In the genomic region with DNA sequence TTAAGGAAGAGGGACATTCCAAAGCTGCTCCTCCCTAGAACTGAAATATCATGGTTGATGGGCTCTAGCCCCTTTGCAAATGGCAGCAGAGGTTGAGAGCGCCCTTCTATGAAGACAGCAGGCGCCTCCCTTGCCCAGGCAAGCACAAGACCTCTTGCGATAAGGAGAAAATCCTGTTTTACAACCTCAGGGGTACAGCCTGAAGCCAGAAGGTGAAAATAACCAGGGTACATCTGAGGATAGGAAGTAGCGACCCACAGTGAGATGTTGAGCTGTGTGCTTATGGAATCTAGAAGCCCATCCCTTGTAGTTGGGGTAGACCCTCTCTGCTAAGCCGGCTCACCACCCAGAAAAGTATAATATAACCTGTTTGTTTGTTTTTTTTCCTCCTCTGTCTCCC, we compare ENCODE assay signal across 9 mouse cellular contexts. TPM values are rescaled to one million over a fixed set of nuclear protein-coding genes. Genes with fewer than 3 reads are reported as not detected.
DNase-seq lines count a peak whose midpoint lies in the region; ATAC-seq and TF ChIP-seq lines count a peak whose summit lies in the region.
"Had no signal": no experiment of that assay in that cellular context is flagged by ENCODE, and none has a peak within 500 bp of the region (broad histone marks: within the 10 kb centered on the region; RNA-seq: fewer than 3 reads in every experiment).

No protein-coding gene starts in this region.

- TF ChIP-seq POLR2A in thymus, adult 2 months (IDR thresholded peaks at IDR 0.05; ENCODE audit: control insufficient read depth, extremely low read depth, insufficient read depth, low read length, poor library complexity), result no peak

- WGBS in heart, embryonic 14.5 days, result 38% methylated on average over 5 of the region's 5 CpGs
- WGBS in hindbrain, embryonic 12.5 days, result 63% methylated on average over 5 of the region's 5 CpGs
- 43% methylated on average over 5 of the region's 5 CpGs for WGBS in midbrain, embryonic 11.5 days
- 93% methylated on average over 5 of the region's 5 CpGs for WGBS in thymus, adult 2 months

- ATAC-seq in heart, embryonic 14.5 days (ENCODE audit: insufficient number of reproducible peaks, insufficient read depth, low FRiP score, low read depth), result no peak
- no peak for ATAC-seq in hindbrain, embryonic 12.5 days (ENCODE audit: low FRiP score)
- no peak; the same call in 1 of the 2 replicates for ATAC-seq in midbrain, embryonic 11.5 days (ENCODE audit: low FRiP score)
- no peak for ATAC-seq in cerebellum, adult (ENCODE audit: insufficient number of reproducible peaks, low FRiP score, low TSS enrichment)

- no peak for DNase-seq in heart, postnatal 14 days
- DNase-seq in R1 (ENCODE audit: low read depth, low spot score), result peak; percentile 38
- DNase-seq in midbrain, embryonic 11.5 days (ENCODE audit: low spot score, missing footprints), result peak; percentile 91
- DNase-seq in layer of hippocampus, postnatal 10 days (ENCODE audit: low spot score in 2 of 2), result no peak
- no peak for DNase-seq in thymus, adult 2 months
- DNase-seq: cerebellum, adult 11 months had no signal

- H3K4me1 ChIP-seq in heart, embryonic 14.5 days (ENCODE audit: control insufficient read depth in 2 of 2, insufficient read depth in 2 of 2, low read length in 2 of 2), result peaks cover 3 to 10% of the 10 kb centered on the region in 2 experiments; a peak in 2 of 4 replicates
- peaks cover 13% of the 10 kb centered on the region for H3K4me1 ChIP-seq in hindbrain, embryonic 12.5 days
- H3K4me1 ChIP-seq in midbrain, embryonic 11.5 days (ENCODE audit: control insufficient read depth, insufficient read depth, low read length), result peaks cover 10% of the 10 kb centered on the region
- peaks cover 21% of the 10 kb centered on the region for H3K4me1 ChIP-seq in thymus, adult 2 months (replicated peaks; ENCODE audit: control insufficient read depth, insufficient read depth, low read length)

- no peaks in the 10 kb centered on the region for H3K9me3 ChIP-seq in heart, embryonic 14.5 days (ENCODE audit: control insufficient read depth, low read length)
- no peaks in the 10 kb centered on the region for H3K9me3 ChIP-seq in hindbrain, embryonic 12.5 days (replicated peaks)
- no peaks in the 10 kb centered on the region for H3K9me3 ChIP-seq in midbrain, embryonic 11.5 days (ENCODE audit: control insufficient read depth, low read length)

- no peak for TF ChIP-seq CTCF in thymus, adult 2 months (IDR thresholded peaks at IDR 0.05; ENCODE audit: borderline replicate concordance, control insufficient read depth, extremely low read depth, insufficient read depth, low read length, poor library complexity)

- H3K27me3 ChIP-seq in heart, embryonic 14.5 days (ENCODE audit: control insufficient read depth, insufficient read depth, low read length), result no peaks in the 10 kb centered on the region
- no peaks in the 10 kb centered on the region for H3K27me3 ChIP-seq in hindbrain, embryonic 12.5 days
- no peaks in the 10 kb centered on the region for H3K27me3 ChIP-seq in midbrain, embryonic 11.5 days (ENCODE audit: control insufficient read depth, insufficient read depth, low read length)
- H3K27me3 ChIP-seq in thymus, adult 2 months (ENCODE audit: control insufficient read depth, insufficient read depth, low read length), result no peaks in the 10 kb centered on the region

- H3K4me3 ChIP-seq in heart, embryonic 14.5 days (ENCODE audit: control insufficient read depth in 1 of 2, insufficient read depth in 1 of 2, low read depth in 1 of 2, low read length in 2 of 2), result peak overlapping the region; percentile 43 to 46; a peak in 2 of 4 replicates
- no peak overlapping the region for H3K4me3 ChIP-seq in hindbrain, embryonic 12.5 days
- H3K4me3 ChIP-seq in midbrain, embryonic 11.5 days (ENCODE audit: low read depth, low read length), result no peak overlapping the region
- no peak overlapping the region for H3K4me3 ChIP-seq in thymus, adult 2 months (ENCODE audit: control insufficient read depth, insufficient read depth, low read length)

- H3K36me3 ChIP-seq in heart, embryonic 14.5 days (ENCODE audit: control insufficient read depth, insufficient read depth, low read length), result no peaks in the 10 kb centered on the region
- H3K36me3 ChIP-seq in hindbrain, embryonic 12.5 days, result no peaks in the 10 kb centered on the region
- H3K36me3 ChIP-seq in midbrain, embryonic 11.5 days (ENCODE audit: control insufficient read depth, insufficient read depth, low read length), result no peaks in the 10 kb centered on the region
- no peaks in the 10 kb centered on the region for H3K36me3 ChIP-seq in thymus, adult 2 months (ENCODE audit: control insufficient read depth, insufficient read depth, low read length)

- peak overlapping the region; percentile 65 for H3K9ac ChIP-seq in heart, embryonic 14.5 days (ENCODE audit: low read length)
- H3K9ac ChIP-seq in hindbrain, embryonic 12.5 days, result 0 out of 2 replicates have a peak overlapping the region, but pooled peaks have one; percentile 49
- H3K9ac ChIP-seq in midbrain, embryonic 11.5 days (ENCODE audit: low read length), result peak overlapping the region; percentile 61

- peak overlapping the region; percentile 75 for H3K4me2 ChIP-seq in heart, embryonic 14.5 days (ENCODE audit: low read length)
- peak overlapping the region; percentile 50 for H3K4me2 ChIP-seq in hindbrain, embryonic 12.5 days (replicated peaks)
- peak overlapping the region; percentile 50; the same call in 1 of the 2 replicates for H3K4me2 ChIP-seq in midbrain, embryonic 11.5 days

- no peak overlapping the region; a peak in 1 of 4 replicates for H3K27ac ChIP-seq in heart, embryonic 14.5 days (replicated peaks in 1 of 2; ENCODE audit: control insufficient read depth in 1 of 2, insufficient read depth in 1 of 2, low read depth in 2 of 2, low read length in 2 of 2)
- H3K27ac ChIP-seq in hindbrain, embryonic 12.5 days, result no peak overlapping the region
- peak overlapping the region; percentile 69 for H3K27ac ChIP-seq in midbrain, embryonic 11.5 days (ENCODE audit: low read depth, low read length)
- no peak overlapping the region for H3K27ac ChIP-seq in thymus, adult 2 months (ENCODE audit: control insufficient read depth, insufficient read depth, low read length)

- intact Hi-C loops in heart, postnatal 14 days (cut with DNase I), result no loop called here

RNA-seq across cellular contexts. Expression of a gene that starts 57.6 kb away (rescaled TPM):
- polyA plus RNA-seq in heart, embryonic 14.5 days (2014; fragmentation: Nextera tagmentation; extraction: Ambion mirVana), result 35.2 and 35.9 TPM in 2 replicates
- total RNA-seq in heart, postnatal 14 days (2021), result 10 to 100 TPM; 50.5 to 54.0 TPM
- polyA plus RNA-seq in hindbrain, embryonic 12.5 days (2016; fragmentation: Nextera tagmentation; extraction: Ambion mirVana), result 192 and 206 TPM in 2 replicates
- 211 and 233 TPM in 2 replicates for polyA plus RNA-seq in midbrain, embryonic 11.5 days (2014; fragmentation: Nextera tagmentation; extraction: Ambion mirVana)
- total RNA-seq in layer of hippocampus, postnatal 10 days (2021), result 10 to 100 TPM; 57.4 to 64.2 TPM
- polyA plus RNA-seq in thymus, adult 2 months (2012; rRNA removed), result 401 and 416 TPM in 2 replicates

Comparison
In these comparisons a context has a peak if more than half of its experiments do, and no peak if none do; other contexts are left out.
1. H3K4me3 ChIP-seq: peak in heart, embryonic 14.5 days (2 of 2); none in hindbrain, embryonic 12.5 days (single experiment), midbrain, embryonic 11.5 days (single experiment) and thymus, adult 2 months (single experiment).
2. DNase-seq: peak in R1 (single experiment) and midbrain, embryonic 11.5 days (single experiment); none in heart, postnatal 14 days (0 of 2), layer of hippocampus, postnatal 10 days (0 of 2) and thymus, adult 2 months (single experiment).
3. Peak in every context shown above with its lines, with median percentiles within 50 percentile points of each other: H3K4me2 ChIP-seq and H3K9ac ChIP-seq.